Mouse (Mus musculus) regulatory T cell (primary cell): ENCODE data around the gene Pglyrp1.

Experiments used
- in situ Hi-C: fragments of 300-600 bp; cut with MboI, MseI; formaldehyde crosslinking; loops from one replicate; pipeline ENCODE4 v1.15.1; 2025; ENCODE audit warnings: high pct_unique_total_duplicates

Pglyrp1 gene

GRCm38 (mm10) chr7:18926041-18926790, 55.1 kb downstream of the Pglyrp1 start:
- in situ Hi-C loops, result no loop called here

GRCm38 (mm10) chr7:18926911-18927310, 55.8 kb downstream of the Pglyrp1 start:
- in situ Hi-C loops, result no loop called here

GRCm38 (mm10) chr7:18927759-18928158, 56.6 kb downstream of the Pglyrp1 start:
- in situ Hi-C loops, result no loop called here
